Mouse (Mus musculus): ENCODE data around the gene Ntn1.

GRCm38 (mm10) chr11:68440100-68440499 is 39.5 kb upstream of the Ntn1 start:
- TF ChIP-seq POLR2A (IDR thresholded peaks at IDR 0.05; ENCODE audit: low read depth, low read length) (no peak), CTCF (IDR thresholded peaks at IDR 0.05; ENCODE audit: extremely low read depth, insufficient read length, insufficient replicate concordance, low read depth, low read length) (no peak)

Measured in small intestine, adult 2 months (tissue).